Mouse (Mus musculus) small intestine, adult 2 months (tissue): ENCODE measurements around the gene Itm2b.

Experiments used
- CTCF ChIP-seq: fragments of 200-500 bp; IDR thresholded peaks from 2 replicates; pipeline ENCODE4 v1.5.1; 2012; ENCODE audit warnings: low read depth, mild to moderate bottlenecking, control low read depth, inconsistent platforms, low read length, moderate library complexity, mixed read lengths; ENCODE audit not compliant: insufficient replicate concordance, insufficient read length; ENCODE audit errors: extremely low read depth
- POLR2A ChIP-seq: fragments of 200-500 bp; IDR thresholded peaks from 2 replicates; pipeline ENCODE4 v1.6.1; 2012; ENCODE audit warnings: low read depth, mild to moderate bottlenecking, control low read depth, inconsistent platforms, low read length, moderate library complexity

DNA sequence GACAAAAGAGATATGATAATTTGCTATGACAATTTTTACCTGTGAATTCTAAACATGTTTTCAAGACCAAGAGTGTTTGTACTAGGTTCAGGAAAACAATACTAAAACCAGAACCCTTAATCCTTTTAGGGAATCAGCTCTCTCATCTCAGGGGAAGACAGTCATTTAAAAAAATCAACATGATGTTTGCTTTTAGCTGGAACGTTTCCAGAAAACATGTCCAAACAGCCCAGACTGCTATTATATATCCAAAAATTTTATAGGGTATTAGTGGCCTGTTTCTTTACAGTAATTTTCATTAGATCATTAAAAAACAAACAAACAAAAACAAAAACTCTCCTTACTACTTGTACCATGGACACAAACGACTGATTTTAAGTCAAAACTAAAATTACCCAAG lies 1.3 kb downstream of the Itm2b start:
- TF ChIP-seq CTCF (no peak), POLR2A (no peak)
